Mouse (Mus musculus) myocyte (in vitro differentiated cells): Measurements from ENCODE around the gene Alad.

Source experiments
- CEBPB ChIP-seq: IDR thresholded peaks from 2 replicates; pipeline ENCODE4 v1.6.1; 2011; ENCODE audit warnings: mild to moderate bottlenecking, moderate library complexity; ENCODE audit not compliant: poor library complexity, insufficient read depth, severe bottlenecking
- MAX ChIP-seq: IDR thresholded peaks from one replicate; pipeline ENCODE4 v1.6.1; 2011; ENCODE audit warnings: low read depth, mild to moderate bottlenecking, control low read depth
- MYOD1 ChIP-seq, 3 experiments: IDR thresholded peaks; one replicate each; pipeline ENCODE4 v1.6.1; 2011; ENCODE audit warnings: control low read depth in 2 of 3, low read depth in 2 of 3, mild to moderate bottlenecking in 2 of 3, moderate library complexity in 1 of 3; ENCODE audit not compliant: insufficient read length in 2 of 3, control insufficient read depth in 1 of 3
- MYOG ChIP-seq, 3 experiments: IDR thresholded peaks; one replicate each; pipeline ENCODE4 v1.6.1; 2011; ENCODE audit warnings: control low read depth in 2 of 3, low read depth in 2 of 3, mild to moderate bottlenecking in 2 of 3; ENCODE audit not compliant: insufficient read length in 2 of 3, control insufficient read depth in 1 of 3, insufficient read depth in 1 of 3
- POLR2A ChIP-seq: IDR thresholded peaks from one replicate; pipeline ENCODE4 v1.6.1; 2011; ENCODE audit warnings: low read depth, mild to moderate bottlenecking, control low read depth, moderate library complexity; ENCODE audit not compliant: insufficient read length
- POLR2AphosphoS2 ChIP-seq: IDR thresholded peaks from one replicate; pipeline ENCODE4 v1.6.1; 2011; ENCODE audit warnings: low read depth, control low read depth; ENCODE audit not compliant: insufficient read length
- TCF12 ChIP-seq: IDR thresholded peaks from one replicate; pipeline ENCODE4 v1.6.1; 2011; ENCODE audit warnings: mild to moderate bottlenecking, control low read depth; ENCODE audit not compliant: poor library complexity, insufficient read depth, severe bottlenecking
- USF1 ChIP-seq: IDR thresholded peaks from one replicate; pipeline ENCODE4 v1.6.1; 2011; ENCODE audit warnings: low read depth, mild to moderate bottlenecking, control low read depth, moderate library complexity

DNA sequence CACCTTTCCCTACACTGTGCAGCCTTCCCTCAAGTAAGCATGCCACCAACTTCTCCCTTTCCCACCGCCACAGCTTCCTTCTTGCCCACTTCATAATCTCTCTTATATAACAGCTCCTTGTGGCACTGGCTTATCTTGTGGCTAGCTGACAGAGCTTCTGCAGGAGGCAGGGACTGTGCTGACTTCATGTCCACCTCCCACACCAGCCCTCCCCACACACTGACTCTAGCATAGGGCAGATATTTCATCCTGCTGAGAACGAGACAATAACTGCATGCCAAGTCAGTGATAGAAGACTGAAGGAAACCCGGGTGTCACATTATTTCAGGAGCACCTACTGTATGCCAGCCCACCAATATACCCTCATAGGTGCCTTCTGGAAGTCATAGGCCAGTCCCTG lies 4.2 kb downstream of the Alad start:
- TF ChIP-seq MAX (no peak), MYOD1 (IDR thresholded peaks at IDR 0.05; ENCODE audit: control insufficient read depth in 1 of 3, insufficient read length in 2 of 3, low read depth in 2 of 3) (no peak), TCF12 (no peak), MYOG (IDR thresholded peaks at IDR 0.05; ENCODE audit: control insufficient read depth in 1 of 3, insufficient read depth in 1 of 3, insufficient read length in 2 of 3, low read depth in 2 of 3) (no peak), USF1 (no peak), POLR2AphosphoS2 (no peak), POLR2A (no peak), CEBPB (no peak)
